Mouse (Mus musculus): ENCODE measurements around the gene Ovol1. TPM values are rescaled to one million over a fixed set of nuclear protein-coding genes. Genes with fewer than 3 reads are reported as not detected.

Ovol1 gene
- polyA plus RNA-seq, 1 experiment from 2014 or later: 3.0 TPM

GRCm38 (mm10) chr19:5589159-5589558 is 28.7 kb upstream of the Ovol1 start:
- H3K4me3 ChIP-seq: no peak overlapping the region
- H3K36me3 ChIP-seq: no peaks in the 10 kb centered on the region
- H3K27ac ChIP-seq: no peak overlapping the region
- 71% methylated on average over 9 of the region's 9 CpGs for WGBS
- H3K4me2 ChIP-seq (replicated peaks): no peak overlapping the region
- H3K9ac ChIP-seq: no peak overlapping the region
- no peaks in the 10 kb centered on the region for H3K9me3 ChIP-seq
- no peaks in the 10 kb centered on the region for H3K4me1 ChIP-seq
- no peak for ATAC-seq (ENCODE audit: low FRiP score, low read depth)
- no peaks in the 10 kb centered on the region for H3K27me3 ChIP-seq

GRCm38 (mm10) chr19:5581995-5582394 is 21.5 kb upstream of the Ovol1 start:
- no peak overlapping the region for H3K27ac ChIP-seq
- H3K4me3 ChIP-seq: no peak overlapping the region
- H3K36me3 ChIP-seq: no peaks in the 10 kb centered on the region
- WGBS: 76% methylated on average over 2 of the region's 2 CpGs
- H3K9me3 ChIP-seq: no peaks in the 10 kb centered on the region
- no peaks in the 10 kb centered on the region for H3K27me3 ChIP-seq
- H3K9ac ChIP-seq: no peak overlapping the region
- H3K4me2 ChIP-seq (replicated peaks): no peak overlapping the region
- no peak for ATAC-seq (ENCODE audit: low FRiP score, low read depth)
- no peaks in the 10 kb centered on the region for H3K4me1 ChIP-seq

DNA sequence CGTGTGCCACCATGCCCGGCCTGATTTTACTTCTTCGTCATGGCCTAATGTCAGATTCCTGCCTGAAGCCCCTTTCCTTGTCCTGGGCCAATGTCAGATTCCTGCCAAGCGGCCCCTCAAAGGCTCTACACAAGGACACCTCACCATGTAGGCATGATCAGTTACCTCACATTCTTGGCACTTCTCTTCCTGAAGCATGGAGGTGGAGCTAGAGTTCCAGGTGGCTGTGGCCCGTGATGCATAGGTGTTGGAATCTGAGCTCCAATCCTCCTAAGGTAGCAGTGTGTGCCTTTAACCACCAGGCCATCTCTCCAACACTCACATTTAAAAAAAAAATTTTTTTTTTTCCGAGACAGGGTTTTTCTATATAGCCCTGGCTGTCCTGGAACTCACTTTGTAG is 20.3 kb upstream of the Ovol1 start:
- Histone ChIP-seq H3K27me3 (no peaks in the 10 kb centered on the region), H3K4me2 (replicated peaks) (no peak overlapping the region), H3K36me3 (no peaks in the 10 kb centered on the region), H3K4me3 (no peak overlapping the region), H3K4me1 (no peaks in the 10 kb centered on the region), H3K9me3 (no peaks in the 10 kb centered on the region), H3K9ac (no peak overlapping the region), H3K27ac (no peak overlapping the region)
- WGBS: 81% methylated on average over 6 of the region's 6 CpGs
- no peak for ATAC-seq (ENCODE audit: low FRiP score, low read depth)

- Histone ChIP-seq H3K27ac (no peak overlapping the region), H3K9me3 (no peaks in the 10 kb centered on the region), H3K4me3 (no peak overlapping the region), H3K9ac (no peak overlapping the region), H3K27me3 (no peaks in the 10 kb centered on the region), H3K36me3 (no peaks in the 10 kb centered on the region), H3K4me2 (replicated peaks) (no peak overlapping the region), H3K4me1 (no peaks in the 10 kb centered on the region)
- no peak for ATAC-seq (ENCODE audit: low FRiP score, low read depth)
- WGBS: 80% methylated on average over 4 of the region's 4 CpGs
Measured at GRCm38 (mm10) chr19:5579971-5580370, 19.5 kb upstream of the Ovol1 start.

DNA sequence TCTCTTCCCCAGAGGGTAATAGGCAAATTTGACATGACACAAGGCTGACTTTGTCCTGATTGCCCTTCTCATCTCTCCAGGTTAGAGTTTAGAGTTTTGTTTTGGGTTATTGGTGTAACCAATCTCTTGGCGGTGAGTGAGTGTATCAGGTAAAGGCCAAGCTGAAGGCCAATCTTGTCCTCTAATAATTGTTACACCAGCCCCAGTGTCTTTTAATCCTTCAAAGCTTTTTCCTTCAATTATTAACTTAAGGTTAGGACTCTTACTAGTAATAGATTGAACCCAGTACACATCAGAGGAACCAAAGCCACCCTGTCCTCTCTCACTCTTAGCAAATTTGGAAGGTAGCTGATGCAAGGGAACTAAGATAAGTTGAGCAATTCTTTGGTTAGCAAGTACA is 14.9 kb upstream of the Ovol1 start:
- Histone ChIP-seq H3K9ac (no peak overlapping the region), H3K27me3 (0 out of 2 replicates have a peak, but pooled peaks cover 4% of the 10 kb centered on the region), H3K9me3 (no peaks in the 10 kb centered on the region), H3K4me2 (replicated peaks) (no peak overlapping the region), H3K4me1 (no peaks in the 10 kb centered on the region), H3K36me3 (peaks cover 7% of the 10 kb centered on the region; the same call in 1 of the 2 replicates), H3K27ac (no peak overlapping the region), H3K4me3 (no peak overlapping the region)
- ATAC-seq (ENCODE audit: low FRiP score, low read depth): no peak
- 91% methylated on average over 1 of the region's 1 CpGs for WGBS

DNA sequence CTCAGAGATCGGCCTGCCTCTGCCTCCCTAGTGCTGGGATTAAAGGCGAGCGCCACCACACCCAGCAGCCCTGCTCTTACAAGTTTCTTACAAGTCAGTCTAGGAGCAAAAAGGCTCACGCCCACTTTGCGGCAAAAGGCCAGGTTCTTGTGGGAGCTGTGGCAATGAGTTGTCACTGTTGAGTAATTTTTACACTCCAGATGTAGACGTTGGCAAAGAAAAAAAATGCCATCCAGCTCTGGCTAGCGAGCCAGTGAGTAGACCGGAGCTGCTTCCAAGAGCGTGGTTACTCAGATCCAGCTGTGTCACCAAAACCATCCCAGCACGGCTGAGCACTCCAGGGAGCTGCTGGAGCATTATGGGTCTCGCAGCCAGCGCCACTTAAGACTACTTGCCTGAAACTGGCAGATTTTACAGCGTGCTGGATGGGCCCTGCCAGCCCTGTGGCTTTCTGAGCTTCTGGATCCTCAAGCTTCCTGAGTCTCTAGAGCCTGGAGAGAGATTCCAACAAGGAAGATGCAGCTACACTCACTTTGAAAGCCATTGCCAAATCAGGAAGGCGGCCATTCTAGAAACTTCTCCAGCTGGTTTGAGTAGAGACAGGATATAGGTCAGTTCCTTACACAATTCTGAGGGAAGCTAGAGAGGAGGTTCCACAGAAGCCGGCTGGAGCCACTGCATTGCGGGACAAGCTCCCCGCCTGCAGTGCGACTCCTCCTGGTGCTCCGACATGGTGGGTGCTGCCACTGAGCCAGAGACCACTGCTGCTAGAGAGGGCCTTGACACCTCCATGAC is 12.1 kb upstream of the Ovol1 start:
- no peak for ATAC-seq (ENCODE audit: low FRiP score, low read depth)
- WGBS: 78% methylated on average over 19 of the region's 19 CpGs
- H3K4me3 ChIP-seq: no peak overlapping the region

DNA sequence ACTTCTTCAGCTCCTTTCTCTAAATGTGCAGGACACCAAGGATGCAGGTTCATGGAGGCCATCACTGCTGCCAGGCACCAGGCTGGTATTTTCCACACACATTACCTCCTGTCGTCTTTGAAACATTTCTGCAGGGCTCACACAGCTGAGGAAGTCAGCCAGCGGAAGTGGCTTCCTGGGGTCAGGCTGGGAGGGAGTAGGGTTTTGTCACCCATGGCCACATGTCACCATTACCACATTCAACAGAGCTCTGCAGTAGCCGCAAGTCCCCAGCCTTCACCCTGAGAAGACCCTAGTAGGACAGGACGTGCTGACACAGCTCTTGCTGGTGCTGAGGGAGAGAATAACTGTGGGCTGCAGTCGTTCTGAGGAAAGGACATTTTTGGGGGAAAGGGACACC is 11.4 kb upstream of the Ovol1 start:
- ATAC-seq (ENCODE audit: low FRiP score, low read depth): no peak
- no peak overlapping the region for H3K4me3 ChIP-seq
- H3K4me1 ChIP-seq: peaks cover 16% of the 10 kb centered on the region
- H3K27me3 ChIP-seq: peaks cover 14% of the 10 kb centered on the region
- H3K4me2 ChIP-seq (replicated peaks): no peak overlapping the region
- H3K9me3 ChIP-seq: no peaks in the 10 kb centered on the region
- WGBS: 76% methylated on average over 5 of the region's 5 CpGs
- no peak overlapping the region for H3K9ac ChIP-seq
- no peak overlapping the region for H3K27ac ChIP-seq
- peaks cover 14% of the 10 kb centered on the region for H3K36me3 ChIP-seq

More for the DNA sequence above, 12.1 kb upstream of the Ovol1 start:
- peaks cover 10% of the 10 kb centered on the region for H3K4me1 ChIP-seq
- H3K9me3 ChIP-seq: no peaks in the 10 kb centered on the region
- no peak overlapping the region for H3K4me2 ChIP-seq (replicated peaks)
- H3K27ac ChIP-seq: no peak overlapping the region
- H3K9ac ChIP-seq: no peak overlapping the region
- peaks cover 14% of the 10 kb centered on the region for H3K36me3 ChIP-seq
- H3K27me3 ChIP-seq: peaks cover 12% of the 10 kb centered on the region; the same call in 1 of the 2 replicates

DNA sequence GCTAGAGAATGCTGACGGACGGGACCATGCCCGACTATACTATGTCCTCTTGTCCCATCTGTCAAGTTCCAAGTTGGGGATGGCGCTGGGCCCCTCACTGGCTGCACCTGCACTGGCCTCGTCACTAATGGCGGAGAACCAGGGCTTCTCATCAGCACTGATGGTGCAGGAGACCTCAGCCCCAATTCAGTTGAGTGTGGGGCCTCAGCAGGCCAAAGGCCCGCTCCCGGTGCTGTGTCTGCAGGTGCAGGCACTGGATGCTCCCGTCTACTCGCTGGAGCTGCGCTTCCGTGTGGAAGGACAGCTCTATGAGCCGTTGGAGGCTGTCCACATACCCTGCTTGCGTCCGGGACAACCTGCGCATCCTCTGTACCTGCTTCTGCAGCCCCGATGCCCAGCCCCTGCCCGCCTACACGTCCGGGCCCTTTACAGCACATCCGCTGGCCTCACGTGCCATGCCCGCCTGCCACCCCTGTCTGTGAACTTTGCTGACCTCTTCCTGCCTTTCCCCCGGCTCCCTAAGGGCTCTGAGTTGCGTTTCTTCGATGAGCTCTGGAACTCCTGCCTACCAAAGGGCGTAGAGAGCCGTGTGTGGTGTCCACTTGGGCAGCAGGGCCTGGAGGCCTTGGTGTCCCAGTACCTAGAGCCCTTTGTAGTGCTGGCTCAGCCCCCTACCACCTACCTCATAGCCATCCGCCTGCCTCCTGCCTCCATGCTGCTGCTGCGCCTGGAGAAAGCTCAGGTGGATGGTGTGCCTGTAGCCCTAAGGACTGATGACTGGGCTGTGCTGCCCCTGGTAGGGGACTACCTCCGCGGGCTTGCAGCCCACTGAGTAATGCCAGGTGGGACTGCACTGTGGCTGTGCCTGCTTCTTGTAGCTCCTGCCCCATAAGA is 10.2 kb upstream of the Ovol1 start:
- no peak overlapping the region for H3K9ac ChIP-seq
- no peaks in the 10 kb centered on the region for H3K9me3 ChIP-seq
- H3K4me3 ChIP-seq: no peak overlapping the region
- no peak overlapping the region for H3K27ac ChIP-seq
- H3K36me3 ChIP-seq: peaks cover 14% of the 10 kb centered on the region
- ATAC-seq (ENCODE audit: low FRiP score, low read depth): no peak
- H3K27me3 ChIP-seq: peaks cover 27% of the 10 kb centered on the region
- peaks cover 18% of the 10 kb centered on the region for H3K4me1 ChIP-seq
- WGBS: 89% methylated on average over 32 of the region's 32 CpGs
- no peak overlapping the region for H3K4me2 ChIP-seq (replicated peaks)

DNA sequence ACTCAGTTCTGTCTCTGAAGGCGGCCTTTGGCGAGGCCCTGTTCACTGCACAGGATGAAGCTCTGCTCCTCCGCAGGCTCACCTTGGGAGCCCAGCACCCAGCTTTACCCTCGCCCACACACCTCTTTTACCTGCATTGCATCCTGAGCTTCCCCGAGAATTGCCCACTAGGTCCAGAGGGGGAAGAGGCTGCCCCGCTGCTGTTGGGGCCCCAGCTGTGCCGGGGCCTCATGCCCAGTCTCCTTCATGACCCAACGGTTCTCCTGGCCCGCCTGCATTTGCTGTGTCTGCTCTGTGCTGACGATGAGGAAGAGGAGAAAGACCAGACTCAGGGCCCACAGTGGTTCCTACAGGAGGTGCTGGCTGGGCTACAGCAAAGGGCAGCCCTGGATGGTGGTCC is 9.1 kb upstream of the Ovol1 start:
- no peak overlapping the region for H3K9ac ChIP-seq
- no peak for ATAC-seq (ENCODE audit: low FRiP score, low read depth)
- no peaks in the 10 kb centered on the region for H3K9me3 ChIP-seq
- H3K4me2 ChIP-seq (replicated peaks): peak overlapping the region; percentile 91; the same call in 1 of the 2 replicates
- no peak overlapping the region for H3K27ac ChIP-seq
- H3K27me3 ChIP-seq: peaks cover 36% of the 10 kb centered on the region
- 91% methylated on average over 10 of the region's 10 CpGs for WGBS
- peaks cover 18% of the 10 kb centered on the region for H3K4me1 ChIP-seq
- no peak overlapping the region for H3K4me3 ChIP-seq
- H3K36me3 ChIP-seq: peaks cover 14% of the 10 kb centered on the region

GRCm38 (mm10) chr19:5568470-5569140 is 8.2 kb upstream of the Ovol1 start:
- Histone ChIP-seq H3K36me3 (peaks cover 14% of the 10 kb centered on the region), H3K4me1 (peaks cover 18% of the 10 kb centered on the region), H3K9me3 (no peaks in the 10 kb centered on the region), H3K4me2 (replicated peaks) (peak overlapping the region; percentile 91), H3K4me3 (peak overlapping the region; percentile 73), H3K27me3 (peaks cover 46% of the 10 kb centered on the region), H3K9ac (peak overlapping the region; percentile 79), H3K27ac (no peak overlapping the region)
- WGBS: 9% methylated on average over 27 of the region's 27 CpGs
- ATAC-seq (ENCODE audit: low FRiP score, low read depth): peak; percentile 7; the same call in 1 of the 2 replicates

GRCm38 (mm10) chr19:5567534-5568469 is 7.4 kb upstream of the Ovol1 start, which contains the start of gene Ap5b1:
TSS of gene Ap5b1 (plus strand) at chr19:5568025.
- peaks cover 54% of the 10 kb centered on the region for H3K27me3 ChIP-seq
- H3K4me3 ChIP-seq: peak within 1 kb of the TSS; percentile 73
- H3K4me2 ChIP-seq (replicated peaks): peak within 1 kb of the TSS; percentile 91
- no peaks in the 10 kb centered on the region for H3K9me3 ChIP-seq
- WGBS: under 1% methylated on average over 99 of the region's 102 CpGs
- H3K4me1 ChIP-seq: peaks cover 18% of the 10 kb centered on the region
- peak within 1 kb of the TSS; percentile 79 for H3K9ac ChIP-seq
- ATAC-seq (ENCODE audit: low FRiP score, low read depth): peak; percentile 89
- peaks cover 14% of the 10 kb centered on the region for H3K36me3 ChIP-seq
- peak within 1 kb of the TSS; percentile 52 for H3K27ac ChIP-seq

Measured in limb, embryonic 13.5 days (tissue).